Mouse (Mus musculus) embryonic facial prominence, embryonic 11.5 days (tissue): ENCODE data around the gene Trcg1. TPM values are rescaled to one million over a fixed set of nuclear protein-coding genes. Genes with fewer than 3 reads are reported as not detected.

Source experiments
- ATAC-seq: fragments of 200-750 bp; cut with Nextera tagmentation; replicated peaks from 2 replicates; pipeline ENCODE4 v1.8.0; 2017; ENCODE audit warnings: low read depth; ENCODE audit not compliant: insufficient number of reproducible peaks, low FRiP score, low TSS enrichment
- DNase-seq: peaks from one replicate; pipeline ENCODE4 v3.0.0-alpha.2; 2015; ENCODE audit warnings: low spot score
- H3K27ac ChIP-seq: fragments of 300-500 bp; sonication (generic); replicated peaks from 2 replicates; pipeline ENCODE4 v1.5.1; 2014; ENCODE audit warnings: mild to moderate bottlenecking, low read depth, low read length, control low read depth
- H3K27me3 ChIP-seq: fragments of 300-500 bp; sonication (generic); 2 replicates; pipeline ENCODE4 v1.6.1; 2014; ENCODE audit warnings: mild to moderate bottlenecking, low read length, moderate library complexity, mixed read lengths; ENCODE audit not compliant: control insufficient read depth, insufficient read depth
- H3K36me3 ChIP-seq: fragments of 300-500 bp; sonication (generic); replicated peaks from 2 replicates; pipeline ENCODE4 v1.6.1; 2014; ENCODE audit warnings: low read depth, mild to moderate bottlenecking, low read length, moderate library complexity, mixed read lengths; ENCODE audit not compliant: control insufficient read depth, insufficient read depth
- H3K4me1 ChIP-seq: fragments of 300-500 bp; sonication (generic); 2 replicates; pipeline ENCODE4 v1.6.1; 2014; ENCODE audit warnings: low read length, mixed read lengths; ENCODE audit not compliant: control insufficient read depth, insufficient read depth
- H3K4me2 ChIP-seq: fragments of 300-500 bp; sonication (generic); 2 replicates; pipeline ENCODE4 v1.6.1; 2014; ENCODE audit warnings: low read depth, mild to moderate bottlenecking, control low read depth, low read length, moderate library complexity
- H3K4me3 ChIP-seq: fragments of 300-500 bp; sonication (generic); 2 replicates; pipeline ENCODE4 v1.5.1; 2014; ENCODE audit warnings: low read depth, low read length, control low read depth
- H3K9ac ChIP-seq: fragments of 300-500 bp; sonication (generic); replicated peaks from 2 replicates; pipeline ENCODE4 v1.6.1; 2014; ENCODE audit warnings: mild to moderate bottlenecking, control low read depth, low read length
- H3K9me3 ChIP-seq: fragments of 300-500 bp; sonication (generic); replicated peaks from 2 replicates; pipeline ENCODE4 v1.6.1; 2016; ENCODE audit warnings: mild to moderate bottlenecking, low read length, inconsistent platforms, mixed read lengths; ENCODE audit not compliant: control insufficient read depth
- WGBS: fragments of 180-500 bp; shearing (Covaris S2); extraction: QIAGEN DNeasy Blood & Tissue Kit; methylation state at CpG from one replicate; pipeline ENCODE4 v1.1.7; 2014; 5-methylcytosine and 5-hydroxymethylcytosine counted together
- polyA plus RNA-seq: library from polyadenylated mRNA; unstranded; fragments of >200 nt; fragmentation: Nextera tagmentation; extraction: Ambion mirVana; gene quantifications from 2 replicates; pipeline ENCODE4 v1.2.1, GENCODE M21; 2014

The Trcg1 gene
- polyA plus RNA-seq, 1 experiment from 2014 or later, result not detected

GRCm38 (mm10) chr9:57227203-57227602 lies 9.2 kb upstream of the Trcg1 start:
- no peak overlapping the region for H3K27ac ChIP-seq
- H3K4me3 ChIP-seq, result no peak overlapping the region
- H3K9ac ChIP-seq, result no peak overlapping the region
- DNase-seq (no peak), ATAC-seq (no peak)
- no peaks in the 10 kb centered on the region for H3K27me3 ChIP-seq
- no peak overlapping the region for H3K4me2 ChIP-seq
- no peaks in the 10 kb centered on the region for H3K36me3 ChIP-seq
- no peaks in the 10 kb centered on the region for H3K9me3 ChIP-seq
- WGBS, result 63% methylated on average over 5 of the region's 5 CpGs
- H3K4me1 ChIP-seq, result no peaks in the 10 kb centered on the region

GRCm38 (mm10) chr9:57228186-57228585 lies 8.2 kb upstream of the Trcg1 start:
- Histone ChIP-seq H3K4me1 (no peaks in the 10 kb centered on the region), H3K4me2 (no peak overlapping the region), H3K36me3 (no peaks in the 10 kb centered on the region), H3K27me3 (no peaks in the 10 kb centered on the region), H3K4me3 (no peak overlapping the region), H3K9ac (no peak overlapping the region), H3K27ac (no peak overlapping the region), H3K9me3 (no peaks in the 10 kb centered on the region)
- WGBS, result 67% methylated on average over 4 of the region's 4 CpGs
- DNase-seq, result no peak
- ATAC-seq, result no peak

- Histone ChIP-seq H3K36me3 (no peaks in the 10 kb centered on the region), H3K27ac (no peak overlapping the region), H3K4me3 (no peak overlapping the region), H3K4me2 (no peak overlapping the region), H3K4me1 (no peaks in the 10 kb centered on the region), H3K9ac (no peak overlapping the region), H3K27me3 (no peaks in the 10 kb centered on the region), H3K9me3 (no peaks in the 10 kb centered on the region)
- DNase-seq (peak; percentile 14), ATAC-seq (no peak)
- 77% methylated on average over 4 of the region's 4 CpGs for WGBS
Observed at GRCm38 (mm10) chr9:57229726-57230125, 6.6 kb upstream of the Trcg1 start.

- H3K27ac ChIP-seq, result no peak overlapping the region
Observed at GRCm38 (mm10) chr9:57230146-57230783, 6.1 kb upstream of the Trcg1 start.

GRCm38 (mm10) chr9:57231536-57232255 lies 4.7 kb upstream of the Trcg1 start:
- 77% methylated on average over 8 of the region's 8 CpGs for WGBS
- H3K4me1 ChIP-seq, result no peaks in the 10 kb centered on the region
- ATAC-seq (no peak), DNase-seq (no peak)
- no peaks in the 10 kb centered on the region for H3K9me3 ChIP-seq
- no peak overlapping the region for H3K27ac ChIP-seq
- no peak overlapping the region for H3K9ac ChIP-seq
- no peak overlapping the region for H3K4me2 ChIP-seq
- H3K36me3 ChIP-seq, result no peaks in the 10 kb centered on the region
- no peaks in the 10 kb centered on the region for H3K27me3 ChIP-seq
- H3K4me3 ChIP-seq, result no peak overlapping the region

More at GRCm38 (mm10) chr9:57230146-57230783, 6.1 kb upstream of the Trcg1 start:
- H3K27me3 ChIP-seq, result no peaks in the 10 kb centered on the region
- H3K9ac ChIP-seq, result no peak overlapping the region
- no peaks in the 10 kb centered on the region for H3K9me3 ChIP-seq
- H3K4me1 ChIP-seq, result no peaks in the 10 kb centered on the region
- ATAC-seq (0 out of 2 replicates have a peak, but pooled peaks have one; percentile 44), DNase-seq (peak; percentile 62)
- no peak overlapping the region for H3K4me2 ChIP-seq
- 53% methylated on average over 9 of the region's 9 CpGs for WGBS
- H3K36me3 ChIP-seq, result no peaks in the 10 kb centered on the region
- H3K4me3 ChIP-seq, result no peak overlapping the region

GRCm38 (mm10) chr9:57232341-57232940 lies 3.9 kb upstream of the Trcg1 start:
- H3K9me3 ChIP-seq, result no peaks in the 10 kb centered on the region
- H3K4me3 ChIP-seq, result no peak overlapping the region
- no peak overlapping the region for H3K9ac ChIP-seq
- no peaks in the 10 kb centered on the region for H3K27me3 ChIP-seq
- no peak overlapping the region for H3K27ac ChIP-seq
- no peaks in the 10 kb centered on the region for H3K36me3 ChIP-seq
- 89% methylated on average over 5 of the region's 5 CpGs for WGBS
- no peak for ATAC-seq
- DNase-seq, result no peak
- H3K4me2 ChIP-seq, result no peak overlapping the region
- H3K4me1 ChIP-seq, result no peaks in the 10 kb centered on the region

- Histone ChIP-seq H3K4me1 (no peaks in the 10 kb centered on the region), H3K27me3 (no peaks in the 10 kb centered on the region), H3K4me2 (no peak overlapping the region), H3K27ac (no peak overlapping the region), H3K4me3 (no peak overlapping the region), H3K9ac (no peak overlapping the region), H3K36me3 (no peaks in the 10 kb centered on the region), H3K9me3 (no peaks in the 10 kb centered on the region)
- WGBS, result 82% methylated on average over 6 of the region's 6 CpGs
- no peak for DNase-seq
- no peak for ATAC-seq
Observed at GRCm38 (mm10) chr9:57233142-57233541, 3.2 kb upstream of the Trcg1 start.

GRCm38 (mm10) chr9:57233767-57234166 lies 2.6 kb upstream of the Trcg1 start:
- no peaks in the 10 kb centered on the region for H3K4me1 ChIP-seq
- H3K9ac ChIP-seq, result no peak overlapping the region
- WGBS, result 86% methylated on average over 3 of the region's 3 CpGs
- no peak overlapping the region for H3K4me3 ChIP-seq
- ATAC-seq, result no peak
- no peak overlapping the region for H3K4me2 ChIP-seq
- H3K36me3 ChIP-seq, result no peaks in the 10 kb centered on the region
- no peak overlapping the region for H3K27ac ChIP-seq
- H3K9me3 ChIP-seq, result no peaks in the 10 kb centered on the region
- no peaks in the 10 kb centered on the region for H3K27me3 ChIP-seq
- no peak for DNase-seq
